Comparison of ENCODE assay signal across 13 mouse cellular contexts in the genomic region with DNA sequence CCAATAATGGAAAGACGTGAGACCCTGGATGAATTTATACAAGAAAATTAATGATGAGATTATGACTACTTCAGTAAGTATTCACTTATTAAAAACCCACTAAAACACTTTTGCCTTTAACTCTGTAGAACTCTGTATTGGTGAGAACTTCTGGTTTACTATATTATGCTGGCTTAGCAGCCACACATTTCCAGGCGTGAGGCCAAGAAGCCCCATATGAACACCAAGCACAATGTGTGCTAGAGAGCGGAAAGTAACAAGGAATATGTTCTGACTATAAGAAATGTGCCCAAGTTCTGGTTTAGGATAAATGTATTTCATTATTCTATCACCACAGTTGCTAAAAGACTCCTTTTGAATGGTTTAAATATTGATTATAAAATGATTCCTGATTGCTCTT.
DNase-seq lines count a peak whose midpoint lies in the region; ATAC-seq lines count a peak whose summit lies in the region.
"Had no signal": no experiment of that assay in that cellular context is flagged by ENCODE, and none has a peak within 500 bp of the region (broad histone marks: within the 10 kb centered on the region; RNA-seq: fewer than 3 reads in every experiment).

No protein-coding gene starts in this region.

- no peaks in the 10 kb centered on the region for H3K9me3 ChIP-seq in forebrain, embryonic 14.5 days (replicated peaks; ENCODE audit: control insufficient read depth, low read length)
- no peaks in the 10 kb centered on the region for H3K9me3 ChIP-seq in forebrain, embryonic 13.5 days (replicated peaks)
- no peaks in the 10 kb centered on the region for H3K9me3 ChIP-seq in intestine, embryonic 16.5 days (ENCODE audit: control insufficient read depth, low read length)

- 72% methylated on average over 3 of the region's 3 CpGs for WGBS in forebrain, embryonic 14.5 days
- 79% methylated on average over 3 of the region's 3 CpGs for WGBS in forebrain, embryonic 13.5 days
- WGBS in intestine, embryonic 16.5 days = 85% methylated on average over 3 of the region's 3 CpGs

- H3K27ac ChIP-seq in forebrain, embryonic 14.5 days (ENCODE audit: low read depth, low read length) = no peak overlapping the region
- H3K27ac ChIP-seq in forebrain, embryonic 13.5 days = no peak overlapping the region
- H3K27ac ChIP-seq in intestine, embryonic 16.5 days (ENCODE audit: low read length) = no peak overlapping the region

- peak; percentile 76 for DNase-seq in forebrain, embryonic 14.5 days (ENCODE audit: low spot score)
- peak; percentile 29 to 51 for DNase-seq in layer of hippocampus, postnatal 10 days (ENCODE audit: low spot score in 2 of 2)
- peak; percentile 49 to 71 for DNase-seq in right cerebral cortex, adult 2 months (ENCODE audit: low spot score in 2 of 2)
- no peak for DNase-seq in urinary bladder, adult 18-20 months (ENCODE audit: low spot score in 2 of 2)
- no peak for DNase-seq in liver
- DNase-seq: adrenal gland, postnatal 10 days; kidney, adult 8-10 months; lung, postnatal 14 days; thymus, adult 18-20 months had no signal

- H3K36me3 ChIP-seq in forebrain, embryonic 14.5 days (ENCODE audit: control insufficient read depth, insufficient read depth, low read length) = 0 out of 2 replicates have a peak, but pooled peaks cover 4% of the 10 kb centered on the region
- H3K36me3 ChIP-seq in forebrain, embryonic 13.5 days (ENCODE audit: poor library complexity, severe bottlenecking) = 0 out of 2 replicates have a peak, but pooled peaks cover 14% of the 10 kb centered on the region
- no peaks in the 10 kb centered on the region for H3K36me3 ChIP-seq in intestine, embryonic 16.5 days (ENCODE audit: control insufficient read depth, insufficient read depth, low read length)

- 0 out of 2 replicates have a peak, but pooled peaks cover 2% of the 10 kb centered on the region for H3K4me1 ChIP-seq in forebrain, embryonic 14.5 days (ENCODE audit: control insufficient read depth, insufficient read depth, low read length)
- no peaks in the 10 kb centered on the region for H3K4me1 ChIP-seq in forebrain, embryonic 13.5 days
- no peaks in the 10 kb centered on the region for H3K4me1 ChIP-seq in intestine, embryonic 16.5 days (ENCODE audit: control insufficient read depth, insufficient read depth, low read length)

- ATAC-seq in forebrain, embryonic 14.5 days = peak; percentile 48; the same call in 1 of the 2 replicates
- no peak for ATAC-seq in forebrain, embryonic 13.5 days
- peak; percentile 98 for ATAC-seq in frontal cortex, adult (ENCODE audit: low TSS enrichment)
- no peak for ATAC-seq in intestine, embryonic 16.5 days

- no peak overlapping the region for H3K4me3 ChIP-seq in forebrain, embryonic 14.5 days (ENCODE audit: low read depth, low read length)
- H3K4me3 ChIP-seq in forebrain, embryonic 13.5 days = no peak overlapping the region
- no peak overlapping the region for H3K4me3 ChIP-seq in intestine, embryonic 16.5 days (ENCODE audit: low read length)
- H3K4me3 ChIP-seq: erythroblast, embryonic 14.5 days had no signal

- H3K9ac ChIP-seq in forebrain, embryonic 14.5 days (ENCODE audit: low read length) = no peak overlapping the region
- H3K9ac ChIP-seq in forebrain, embryonic 13.5 days = no peak overlapping the region
- no peak overlapping the region for H3K9ac ChIP-seq in intestine, embryonic 16.5 days (ENCODE audit: low read depth, low read length)

- H3K4me2 ChIP-seq in forebrain, embryonic 14.5 days (ENCODE audit: low read length) = no peak overlapping the region
- no peak overlapping the region for H3K4me2 ChIP-seq in forebrain, embryonic 13.5 days
- H3K4me2 ChIP-seq in intestine, embryonic 16.5 days (ENCODE audit: low read depth, low read length) = no peak overlapping the region

- H3K27me3 ChIP-seq in forebrain, embryonic 14.5 days (replicated peaks; ENCODE audit: control insufficient read depth, insufficient read depth, low read length) = no peaks in the 10 kb centered on the region
- no peaks in the 10 kb centered on the region for H3K27me3 ChIP-seq in forebrain, embryonic 13.5 days
- no peaks in the 10 kb centered on the region for H3K27me3 ChIP-seq in intestine, embryonic 16.5 days (replicated peaks; ENCODE audit: control insufficient read depth, insufficient read depth, low read length)

Comparison
In these comparisons a context has a peak if more than half of its experiments do, and no peak if none do; other contexts are left out.
1. ATAC-seq: peak in forebrain, embryonic 14.5 days (single experiment) and frontal cortex, adult (single experiment); none in forebrain, embryonic 13.5 days (single experiment) and intestine, embryonic 16.5 days (single experiment).
2. DNase-seq: peak in forebrain, embryonic 14.5 days (single experiment), layer of hippocampus, postnatal 10 days (2 of 2) and right cerebral cortex, adult 2 months (2 of 2); none in urinary bladder, adult 18-20 months (0 of 2) and liver (single experiment).